Mouse (Mus musculus) embryonic facial prominence, embryonic 11.5 days (tissue): ENCODE results near the gene Mctp1. TPM values are rescaled to one million over a fixed set of nuclear protein-coding genes. Genes with fewer than 3 reads are reported as not detected.
"Not testable (repeated sequence)": the region's sequence is repeated elsewhere in the genome, so short reads cannot be mapped to it uniquely, and the experiment has no call there.

Experiments used
- ATAC-seq: fragments of 200-750 bp; cut with Nextera tagmentation; replicated peaks from 2 replicates; pipeline ENCODE4 v1.8.0; 2017; ENCODE audit warnings: low read depth; ENCODE audit not compliant: insufficient number of reproducible peaks, low FRiP score, low TSS enrichment
- DNase-seq: peaks from one replicate; pipeline ENCODE4 v3.0.0-alpha.2; 2015; ENCODE audit warnings: low spot score
- H3K27ac ChIP-seq: fragments of 300-500 bp; sonication (generic); replicated peaks from 2 replicates; pipeline ENCODE4 v1.5.1; 2014; ENCODE audit warnings: mild to moderate bottlenecking, low read depth, low read length, control low read depth
- H3K27me3 ChIP-seq: fragments of 300-500 bp; sonication (generic); 2 replicates; pipeline ENCODE4 v1.6.1; 2014; ENCODE audit warnings: mild to moderate bottlenecking, low read length, moderate library complexity, mixed read lengths; ENCODE audit not compliant: control insufficient read depth, insufficient read depth
- H3K36me3 ChIP-seq: fragments of 300-500 bp; sonication (generic); replicated peaks from 2 replicates; pipeline ENCODE4 v1.6.1; 2014; ENCODE audit warnings: low read depth, mild to moderate bottlenecking, low read length, moderate library complexity, mixed read lengths; ENCODE audit not compliant: control insufficient read depth, insufficient read depth
- H3K4me1 ChIP-seq: fragments of 300-500 bp; sonication (generic); 2 replicates; pipeline ENCODE4 v1.6.1; 2014; ENCODE audit warnings: low read length, mixed read lengths; ENCODE audit not compliant: control insufficient read depth, insufficient read depth
- H3K4me2 ChIP-seq: fragments of 300-500 bp; sonication (generic); 2 replicates; pipeline ENCODE4 v1.6.1; 2014; ENCODE audit warnings: low read depth, mild to moderate bottlenecking, control low read depth, low read length, moderate library complexity
- H3K4me3 ChIP-seq: fragments of 300-500 bp; sonication (generic); 2 replicates; pipeline ENCODE4 v1.5.1; 2014; ENCODE audit warnings: low read depth, low read length, control low read depth
- H3K9ac ChIP-seq: fragments of 300-500 bp; sonication (generic); replicated peaks from 2 replicates; pipeline ENCODE4 v1.6.1; 2014; ENCODE audit warnings: mild to moderate bottlenecking, control low read depth, low read length
- H3K9me3 ChIP-seq: fragments of 300-500 bp; sonication (generic); replicated peaks from 2 replicates; pipeline ENCODE4 v1.6.1; 2016; ENCODE audit warnings: mild to moderate bottlenecking, low read length, inconsistent platforms, mixed read lengths; ENCODE audit not compliant: control insufficient read depth
- WGBS: fragments of 180-500 bp; shearing (Covaris S2); extraction: QIAGEN DNeasy Blood & Tissue Kit; methylation state at CpG from one replicate; pipeline ENCODE4 v1.1.7; 2014; 5-methylcytosine and 5-hydroxymethylcytosine counted together
- polyA plus RNA-seq: library from polyadenylated mRNA; unstranded; fragments of >200 nt; fragmentation: Nextera tagmentation; extraction: Ambion mirVana; gene quantifications from 2 replicates; pipeline ENCODE4 v1.2.1, GENCODE M21; 2014

Gene Mctp1
- polyA plus RNA-seq, 1 experiment from 2014 or later, result 1.3 TPM

DNA sequence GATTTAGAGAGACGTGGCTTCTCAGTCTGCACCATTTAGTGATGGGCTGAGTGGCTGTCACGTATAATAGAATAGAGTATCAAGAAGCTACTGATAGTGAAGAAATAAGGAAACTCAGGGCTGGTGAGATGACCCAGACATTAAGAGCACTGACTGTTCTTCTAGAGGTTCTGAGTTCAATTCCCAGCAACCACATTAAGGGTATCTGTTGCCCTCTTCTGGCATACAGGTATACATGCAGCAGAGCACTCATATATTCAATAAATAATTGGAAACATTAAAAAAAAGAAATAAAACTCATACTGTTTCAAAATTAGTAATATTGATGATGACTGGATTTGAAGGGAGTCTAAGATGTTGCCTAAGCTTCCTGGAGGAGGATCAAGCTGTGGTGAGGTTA, 47.6 kb downstream of the Mctp1 start:
- 73% methylated on average over 2 of the region's 2 CpGs for WGBS
- no peak overlapping the region for H3K9ac ChIP-seq
- H3K4me3 ChIP-seq, result no peak overlapping the region
- no peak overlapping the region for H3K4me2 ChIP-seq
- ATAC-seq, result no peak
- H3K27ac ChIP-seq, result no peak overlapping the region
- no peaks in the 10 kb centered on the region for H3K9me3 ChIP-seq
- no peaks in the 10 kb centered on the region for H3K36me3 ChIP-seq
- H3K27me3 ChIP-seq, result no peaks in the 10 kb centered on the region
- no peaks in the 10 kb centered on the region for H3K4me1 ChIP-seq
- no peak for DNase-seq

DNA sequence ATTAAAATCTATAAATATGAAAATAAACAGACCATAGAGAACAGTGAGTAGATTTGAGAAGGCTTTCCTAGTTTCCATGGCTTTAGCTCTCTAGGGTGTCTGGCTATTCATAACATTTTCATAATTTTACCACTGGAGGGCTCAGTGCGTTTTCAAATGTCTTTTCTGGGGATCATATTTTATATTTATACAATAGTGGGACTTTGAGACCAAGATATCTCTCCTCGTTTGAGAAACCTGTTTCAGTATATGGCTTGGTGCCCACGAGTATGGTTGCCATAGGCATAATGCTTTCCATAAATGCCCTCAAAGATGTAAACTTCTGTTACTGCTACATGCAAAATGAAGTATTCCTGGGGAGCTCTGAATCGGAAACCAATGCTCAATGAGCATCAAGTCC, 49.1 kb downstream of the Mctp1 start:
- no peak for ATAC-seq
- H3K4me1 ChIP-seq, result no peaks in the 10 kb centered on the region
- no peaks in the 10 kb centered on the region for H3K9me3 ChIP-seq
- H3K27ac ChIP-seq, result no peak overlapping the region
- no peak overlapping the region for H3K4me2 ChIP-seq
- H3K9ac ChIP-seq, result no peak overlapping the region
- H3K27me3 ChIP-seq, result no peaks in the 10 kb centered on the region
- DNase-seq, result no peak
- WGBS, result 78% methylated on average over 4 of the region's 4 CpGs
- no peaks in the 10 kb centered on the region for H3K36me3 ChIP-seq
- no peak overlapping the region for H3K4me3 ChIP-seq

DNA sequence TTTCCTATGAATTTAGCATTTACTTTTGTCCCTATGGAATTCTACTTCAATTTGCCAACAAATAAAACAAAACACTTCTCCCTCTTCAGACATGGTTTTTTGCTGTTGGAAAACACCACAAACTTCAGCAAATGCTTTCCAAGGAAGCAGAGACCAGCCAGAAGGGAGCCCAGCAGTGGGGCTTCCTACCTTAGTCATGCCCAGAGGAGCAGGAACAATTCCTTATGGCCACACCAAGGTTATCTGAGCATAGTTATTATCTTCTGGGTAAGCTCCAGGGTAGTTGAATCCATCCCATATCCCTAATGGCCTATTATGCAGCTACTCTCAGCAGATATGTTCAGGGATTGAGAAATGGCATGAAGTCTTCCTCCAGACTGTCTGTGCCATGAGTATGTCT, 52.1 kb downstream of the Mctp1 start:
- H3K4me2 ChIP-seq, result no peak overlapping the region
- no peak overlapping the region for H3K27ac ChIP-seq
- DNase-seq, result no peak
- no peak overlapping the region for H3K9ac ChIP-seq
- H3K36me3 ChIP-seq, result no peaks in the 10 kb centered on the region
- no peak overlapping the region for H3K4me3 ChIP-seq
- no peaks in the 10 kb centered on the region for H3K4me1 ChIP-seq
- H3K9me3 ChIP-seq, result no peaks in the 10 kb centered on the region
- H3K27me3 ChIP-seq, result no peaks in the 10 kb centered on the region
- no peak for ATAC-seq

DNA sequence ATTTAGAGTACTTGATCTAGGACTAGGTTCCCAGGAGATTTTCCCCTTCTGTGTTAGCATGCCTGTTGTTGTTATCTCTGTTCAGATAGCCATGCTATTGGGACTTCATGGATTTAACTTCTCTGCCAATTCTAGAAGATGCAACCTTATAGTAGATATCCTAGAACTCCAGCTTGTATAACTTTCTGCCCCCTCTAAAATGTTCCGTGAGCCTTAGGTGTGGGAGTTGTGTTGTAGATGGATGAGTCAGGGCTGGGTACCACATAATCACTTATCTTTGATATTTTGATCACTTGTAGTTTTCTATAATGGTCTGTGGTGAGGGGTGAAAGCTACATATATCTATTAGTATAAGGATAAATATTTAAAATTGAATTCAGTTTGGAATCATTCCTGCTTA, 54.4 kb downstream of the Mctp1 start:
- DNase-seq, result no peak
- Histone ChIP-seq H3K4me1 (no peaks in the 10 kb centered on the region), H3K27ac (no peak overlapping the region), H3K9ac (no peak overlapping the region), H3K9me3 (no peaks in the 10 kb centered on the region), H3K27me3 (no peaks in the 10 kb centered on the region), H3K4me3 (no peak overlapping the region), H3K4me2 (no peak overlapping the region), H3K36me3 (no peaks in the 10 kb centered on the region)
- 87% methylated on average over 1 of the region's 1 CpGs for WGBS
- ATAC-seq, result no peak

DNA sequence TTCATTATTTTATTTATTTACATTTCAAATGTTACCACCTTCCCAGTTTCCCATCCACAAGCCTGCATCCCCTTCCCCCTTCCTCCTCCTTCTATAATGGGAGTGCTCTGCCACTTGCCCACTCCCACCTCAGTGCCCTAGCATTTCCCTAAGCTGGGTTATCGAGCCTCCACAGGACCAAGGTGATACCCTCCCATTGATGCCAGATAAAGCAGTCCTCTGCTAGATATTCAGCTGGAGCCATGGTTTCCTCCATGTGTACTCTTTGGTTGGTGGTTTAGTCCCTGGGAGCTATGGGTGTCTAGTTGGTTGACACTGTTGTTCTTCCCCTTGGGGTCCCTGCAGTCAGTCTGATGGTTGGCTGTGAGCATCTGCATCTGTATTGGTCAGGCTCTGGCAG, 61.7 kb downstream of the Mctp1 start:
- DNase-seq, result no peak
- Histone ChIP-seq H3K4me3 (no peak overlapping the region), H3K27me3 (no peaks in the 10 kb centered on the region), H3K4me1 (no peaks in the 10 kb centered on the region), H3K27ac (no peak overlapping the region), H3K9ac (no peak overlapping the region), H3K4me2 (no peak overlapping the region), H3K9me3 (no peaks in the 10 kb centered on the region), H3K36me3 (no peaks in the 10 kb centered on the region)
- 0 out of 2 replicates have a peak, but pooled peaks have one; percentile 29 for ATAC-seq
- 83% methylated on average over 1 of the region's 1 CpGs for WGBS

GRCm38 (mm10) chr13:76447528-76447927, 63.2 kb downstream of the Mctp1 start:
- no peak overlapping the region for H3K4me3 ChIP-seq
- no peaks in the 10 kb centered on the region for H3K27me3 ChIP-seq
- 83% methylated on average over 1 of the region's 1 CpGs for WGBS
- H3K9me3 ChIP-seq, result no peaks in the 10 kb centered on the region
- no peak for ATAC-seq
- no peaks in the 10 kb centered on the region for H3K36me3 ChIP-seq
- no peak overlapping the region for H3K27ac ChIP-seq
- no peak overlapping the region for H3K9ac ChIP-seq
- no peak overlapping the region for H3K4me2 ChIP-seq
- H3K4me1 ChIP-seq, result no peaks in the 10 kb centered on the region
- no peak for DNase-seq

GRCm38 (mm10) chr13:76451526-76451925, 67.2 kb downstream of the Mctp1 start:
- ATAC-seq, H3K36me3 ChIP-seq, H3K4me3 ChIP-seq, H3K27me3 ChIP-seq, H3K4me1 ChIP-seq, DNase-seq, H3K9ac ChIP-seq, H3K27ac ChIP-seq, H3K4me2 ChIP-seq, H3K9me3 ChIP-seq: not testable (repeated sequence)
- WGBS, result 65% methylated on average over 3 of the region's 3 CpGs

GRCm38 (mm10) chr13:76481601-76482000, 97.3 kb downstream of the Mctp1 start:
- Histone ChIP-seq H3K9me3 (no peaks in the 10 kb centered on the region), H3K4me1 (no peaks in the 10 kb centered on the region), H3K36me3 (no peaks in the 10 kb centered on the region), H3K4me3 (no peak overlapping the region), H3K4me2 (no peak overlapping the region), H3K27me3 (no peaks in the 10 kb centered on the region), H3K27ac (no peak overlapping the region), H3K9ac (no peak overlapping the region)
- no peak for ATAC-seq
- DNase-seq, result no peak

- Histone ChIP-seq H3K27me3 (no peaks in the 10 kb centered on the region), H3K9me3 (no peaks in the 10 kb centered on the region), H3K4me1 (no peaks in the 10 kb centered on the region), H3K9ac (no peak overlapping the region), H3K4me2 (no peak overlapping the region), H3K27ac (no peak overlapping the region), H3K36me3 (no peaks in the 10 kb centered on the region), H3K4me3 (no peak overlapping the region)
- DNase-seq, result no peak
- no peak for ATAC-seq
- WGBS, result 77% methylated on average over 2 of the region's 2 CpGs
Observed at GRCm38 (mm10) chr13:76482998-76483397, 98.7 kb downstream of the Mctp1 start.
